Mouse (Mus musculus) spleen, postnatal 10 days (tissue): ENCODE measurements around the gene Akr1d1.

ENCODE experiments used
- DNase-seq, 2 experiments: peaks; one replicate each; pipeline ENCODE4 v3.0.0; 2021 to 2022; ENCODE audit warnings: low spot score in 2 of 2

Akr1d1 gene

DNA sequence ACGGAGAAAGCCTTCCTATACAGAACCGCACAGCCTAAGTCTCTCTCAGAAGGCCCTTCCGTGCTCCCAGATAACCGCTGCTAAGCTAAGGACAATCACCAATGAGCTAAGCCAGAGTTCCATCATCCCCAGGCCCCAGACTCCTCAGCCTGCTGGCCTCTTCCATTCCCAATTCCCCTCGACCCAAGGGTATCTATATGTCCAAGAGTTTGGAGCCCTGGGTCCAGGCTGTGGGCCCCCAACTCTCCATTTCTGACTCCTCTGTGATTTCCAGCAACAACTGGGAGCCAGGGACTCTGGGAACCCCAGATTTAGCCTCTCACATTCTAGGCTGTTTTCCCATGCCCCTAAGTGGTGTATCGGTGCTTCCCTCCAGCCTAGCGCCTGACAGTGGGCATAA lies 86.2 kb downstream of the Akr1d1 start:
- DNase-seq, result no peak

DNA sequence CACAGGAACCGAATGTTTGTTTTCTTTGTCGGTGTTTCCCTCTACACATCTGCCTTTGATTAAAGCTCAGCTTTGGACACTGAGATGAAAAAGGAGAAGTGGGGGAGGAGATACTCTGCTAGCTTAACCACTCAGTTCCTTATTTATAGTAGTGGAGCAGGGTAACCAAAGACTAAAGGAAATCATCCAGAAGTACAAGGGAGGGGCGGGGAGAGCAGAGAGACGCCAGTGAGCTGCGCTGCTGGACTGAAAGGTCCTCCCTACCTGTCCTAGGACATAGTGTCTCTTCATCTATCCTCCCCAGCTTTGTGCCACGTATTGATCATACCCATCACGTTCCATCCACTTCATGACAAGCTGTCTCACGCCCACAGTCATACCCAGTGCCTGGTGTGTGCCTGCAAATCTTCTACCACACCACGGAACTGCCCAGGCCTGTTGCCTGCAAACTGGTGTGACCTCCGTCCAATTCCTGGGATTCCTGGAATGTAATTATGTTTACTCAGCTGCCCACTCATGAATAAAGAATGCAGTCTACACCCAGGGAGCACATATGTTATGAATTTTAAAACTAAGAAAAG lies 87.5 kb downstream of the Akr1d1 start:
- peak in 1 of 2 experiments; percentile 45 for DNase-seq
